Mouse (Mus musculus) forebrain, embryonic 16.5 days (tissue): ENCODE results near the gene Pcp4l1. TPM values are rescaled to one million over a fixed set of nuclear protein-coding genes. Genes with fewer than 3 reads are reported as not detected.

Experiments used
- ATAC-seq: fragments of 200-750 bp; cut with Nextera tagmentation; 2 replicates; pipeline ENCODE4 v1.8.0; 2017; ENCODE audit warnings: mild to moderate bottlenecking, moderate library complexity
- H3K27ac ChIP-seq: fragments of 300-500 bp; sonication (generic); 2 replicates; pipeline ENCODE4 v1.5.1; 2014; ENCODE audit warnings: low read length, control low read depth
- H3K27me3 ChIP-seq: fragments of 300-500 bp; sonication (generic); replicated peaks from 2 replicates; pipeline ENCODE4 v1.6.1; 2014; ENCODE audit warnings: low read length; ENCODE audit not compliant: control insufficient read depth, insufficient read depth
- H3K36me3 ChIP-seq: fragments of 300-500 bp; sonication (generic); 2 replicates; pipeline ENCODE4 v1.6.1; 2014; ENCODE audit not compliant: control insufficient read depth, insufficient read depth
- H3K4me1 ChIP-seq: fragments of 300-500 bp; sonication (generic); replicated peaks from 2 replicates; pipeline ENCODE4 v1.6.1; 2014; ENCODE audit warnings: low read length; ENCODE audit not compliant: control insufficient read depth, insufficient read depth
- H3K4me2 ChIP-seq: fragments of 300-500 bp; sonication (generic); 2 replicates; pipeline ENCODE4 v1.6.1; 2014; ENCODE audit warnings: mild to moderate bottlenecking, low read length, control low read depth
- H3K4me3 ChIP-seq: fragments of 300-500 bp; sonication (generic); replicated peaks from 2 replicates; pipeline ENCODE4 v1.5.1; 2014; ENCODE audit warnings: mild to moderate bottlenecking, low read length, control low read depth
- H3K9ac ChIP-seq: fragments of 300-500 bp; sonication (generic); replicated peaks from 2 replicates; pipeline ENCODE4 v1.6.1; 2014; ENCODE audit warnings: low read depth, low read length, control low read depth
- H3K9me3 ChIP-seq: fragments of 300-500 bp; sonication (generic); 2 replicates; pipeline ENCODE4 v1.6.1; 2016; ENCODE audit warnings: low read length; ENCODE audit not compliant: control insufficient read depth
- WGBS: fragments of 180-500 bp; shearing (Covaris S2); extraction: QIAGEN DNeasy Blood & Tissue Kit; methylation state at CpG from one replicate; pipeline ENCODE4 v1.1.7; 2014; 5-methylcytosine and 5-hydroxymethylcytosine counted together
- polyA plus RNA-seq: library from polyadenylated mRNA; unstranded; fragments of >200 nt; fragmentation: Nextera tagmentation; extraction: Ambion mirVana; gene quantifications from 2 replicates; pipeline ENCODE4 v1.2.1, GENCODE M21; 2015

Pcp4l1 gene
- polyA plus RNA-seq, 1 experiment from 2014 or later = 7.1 TPM

DNA sequence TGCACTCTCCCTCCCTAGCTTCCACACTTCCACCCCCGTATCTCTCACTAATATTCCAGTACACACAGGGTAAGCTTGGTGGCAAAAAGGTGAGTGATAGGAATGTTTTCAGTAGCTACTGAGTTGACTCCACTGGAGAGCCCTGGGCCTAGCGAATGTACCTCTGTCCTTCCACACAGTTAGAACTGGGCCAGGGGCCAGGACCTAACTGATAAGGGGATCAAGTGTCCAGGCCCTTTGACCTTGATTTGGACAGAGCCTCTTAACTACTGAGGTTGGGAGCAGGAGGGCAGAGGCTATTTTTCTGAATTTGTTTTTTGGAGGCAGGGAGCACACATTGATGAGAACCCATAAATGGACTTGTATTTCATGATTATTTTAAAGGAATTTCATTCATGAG, 27.7 kb upstream of the Pcp4l1 start:
- Histone ChIP-seq H3K4me2 (no peak overlapping the region), H3K36me3 (no peaks in the 10 kb centered on the region), H3K27ac (no peak overlapping the region), H3K4me3 (no peak overlapping the region), H3K4me1 (peaks cover 13% of the 10 kb centered on the region), H3K27me3 (no peaks in the 10 kb centered on the region), H3K9me3 (no peaks in the 10 kb centered on the region), H3K9ac (no peak overlapping the region)
- 92% methylated on average over 2 of the region's 2 CpGs for WGBS
- no peak for ATAC-seq

DNA sequence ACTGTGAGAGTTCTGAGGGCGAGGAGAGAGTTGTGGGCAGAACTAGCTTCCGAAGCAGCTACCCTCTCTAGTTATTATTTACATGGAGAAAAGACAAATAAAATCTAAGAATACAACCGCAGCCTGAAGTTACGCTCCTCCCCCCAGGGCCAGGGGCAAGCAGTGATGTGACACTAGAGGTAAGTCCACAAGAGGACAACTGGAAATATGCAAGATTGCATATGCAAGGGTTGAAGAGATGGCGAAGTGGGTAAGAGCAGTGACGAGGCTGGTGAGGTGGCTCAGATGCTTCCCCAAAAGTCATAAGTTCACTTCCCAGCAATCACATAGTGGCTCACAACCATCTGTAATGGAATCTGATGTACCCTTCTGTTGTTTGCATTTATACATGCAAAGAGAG, 27.1 kb upstream of the Pcp4l1 start:
- WGBS = 84% methylated on average over 6 of the region's 6 CpGs
- H3K4me2 ChIP-seq = peak overlapping the region; percentile 37
- H3K4me1 ChIP-seq = peaks cover 13% of the 10 kb centered on the region
- no peaks in the 10 kb centered on the region for H3K27me3 ChIP-seq
- H3K9me3 ChIP-seq = no peaks in the 10 kb centered on the region
- peak overlapping the region; percentile 54; the same call in 1 of the 2 replicates for H3K4me3 ChIP-seq
- no peak for ATAC-seq
- H3K9ac ChIP-seq = no peak overlapping the region
- H3K27ac ChIP-seq = peak overlapping the region; percentile 5; the same call in 1 of the 2 replicates
- peaks cover 2% of the 10 kb centered on the region; the same call in 1 of the 2 replicates for H3K36me3 ChIP-seq

DNA sequence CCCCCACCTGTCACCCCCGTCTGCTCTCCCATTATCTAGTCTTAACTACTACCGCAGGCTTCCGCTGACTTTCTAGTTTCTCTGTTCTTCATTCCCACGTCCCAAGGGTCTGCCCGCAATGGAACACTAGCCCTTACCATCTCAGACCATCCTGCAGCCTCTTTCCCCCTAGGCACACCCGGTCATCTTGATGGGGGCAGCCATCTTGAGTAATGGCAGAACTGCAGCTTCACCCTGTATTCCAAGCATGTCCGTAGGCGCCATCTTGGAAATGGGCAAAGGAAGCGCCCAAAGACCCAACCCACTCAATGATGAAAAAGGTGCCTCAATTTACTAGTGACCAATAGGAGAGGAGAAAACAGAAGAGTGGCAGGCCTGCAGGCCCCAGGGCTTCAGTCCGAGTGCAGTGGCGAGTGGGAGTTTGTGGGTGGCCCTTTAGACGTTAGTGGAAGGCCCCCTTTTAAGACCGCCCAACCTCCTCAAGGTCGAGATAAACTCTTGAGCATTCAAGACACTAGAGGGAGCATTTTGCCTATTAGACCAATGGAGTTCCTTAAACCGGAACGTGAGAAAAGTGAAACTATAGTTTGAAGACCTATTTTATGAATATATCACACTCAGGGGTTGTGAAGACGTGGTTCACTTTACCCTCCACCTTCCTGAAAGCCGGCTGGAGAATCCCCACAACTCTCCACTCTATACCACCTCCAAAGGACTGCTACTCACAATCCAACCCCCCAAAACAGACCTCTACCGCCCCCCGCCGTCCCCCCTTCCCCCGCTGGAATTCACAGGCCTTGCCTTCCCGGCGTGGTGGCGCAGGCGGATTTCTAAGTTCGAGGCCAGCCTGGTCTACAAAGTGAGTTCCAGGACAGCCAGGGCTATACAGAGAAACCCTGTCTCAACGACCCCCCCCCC, 26.4 kb upstream of the Pcp4l1 start, which contains the start of gene Tomm40l:
Gene Tomm40l (minus strand): TSS at position 277 of the 918 bp plus-strand sequence.
- peak; percentile 96 for ATAC-seq
- Histone ChIP-seq H3K36me3 (peaks cover 3% of the 10 kb centered on the region; the same call in 1 of the 2 replicates), H3K9ac (peak within 1 kb of the TSS; percentile 55), H3K9me3 (no peaks in the 10 kb centered on the region), H3K4me2 (peak within 1 kb of the TSS; percentile 80), H3K4me1 (peaks cover 13% of the 10 kb centered on the region), H3K4me3 (peak within 1 kb of the TSS; percentile 54), H3K27me3 (no peaks in the 10 kb centered on the region), H3K27ac (peak within 1 kb of the TSS; percentile 5)
- WGBS = 1% methylated on average over 28 of the region's 28 CpGs

DNA sequence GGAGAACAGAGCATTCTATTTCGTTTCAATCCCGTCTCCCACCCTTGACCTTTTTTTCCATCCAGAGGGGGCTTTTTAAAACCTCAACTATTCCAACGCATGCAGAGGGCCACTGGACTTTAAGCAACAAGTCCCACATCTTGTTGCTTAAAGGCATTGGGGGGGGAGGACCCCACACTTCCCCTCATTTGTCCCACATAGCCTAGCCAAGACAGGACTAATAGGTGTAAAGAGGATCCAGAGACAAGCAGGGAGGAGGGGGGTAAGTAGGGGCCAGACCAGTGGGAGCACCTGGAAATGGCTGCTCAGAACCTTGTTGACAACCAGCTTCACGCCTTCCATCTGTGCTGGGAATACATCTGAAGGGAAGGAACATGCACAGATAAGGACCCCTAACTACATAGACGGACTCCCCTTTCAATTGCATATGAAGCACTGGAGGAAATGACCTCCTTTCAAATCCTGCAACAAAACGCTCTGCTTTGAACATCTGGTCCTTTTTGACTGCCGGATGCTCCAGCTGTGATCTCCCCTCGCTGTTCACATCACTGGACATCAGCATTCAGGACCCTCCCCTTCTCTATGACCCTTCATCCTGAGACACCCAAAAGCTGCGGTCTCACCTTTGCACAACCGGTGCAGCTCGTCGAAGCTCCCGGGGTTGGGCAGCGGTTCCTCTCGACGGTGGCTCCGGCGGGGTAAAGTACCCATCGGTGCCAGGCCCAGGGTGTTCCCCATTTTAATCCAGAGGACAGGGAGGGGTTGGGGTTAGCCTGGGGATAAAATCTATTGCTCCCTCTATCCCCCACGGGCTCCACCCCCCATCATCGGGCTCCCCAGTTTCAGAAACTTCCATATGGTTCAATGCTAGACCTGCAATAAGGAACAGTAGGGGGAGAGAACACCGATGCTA, 25.5 kb upstream of the Pcp4l1 start:
- peak; percentile 10 for ATAC-seq
- no peaks in the 10 kb centered on the region for H3K27me3 ChIP-seq
- H3K4me2 ChIP-seq = peak overlapping the region; percentile 80
- H3K4me3 ChIP-seq = peak overlapping the region; percentile 54
- WGBS = 6% methylated on average over 22 of the region's 22 CpGs
- peaks cover 3% of the 10 kb centered on the region; the same call in 1 of the 2 replicates for H3K36me3 ChIP-seq
- no peaks in the 10 kb centered on the region for H3K9me3 ChIP-seq
- peaks cover 13% of the 10 kb centered on the region for H3K4me1 ChIP-seq
- no peak overlapping the region for H3K27ac ChIP-seq
- peak overlapping the region; percentile 55 for H3K9ac ChIP-seq

DNA sequence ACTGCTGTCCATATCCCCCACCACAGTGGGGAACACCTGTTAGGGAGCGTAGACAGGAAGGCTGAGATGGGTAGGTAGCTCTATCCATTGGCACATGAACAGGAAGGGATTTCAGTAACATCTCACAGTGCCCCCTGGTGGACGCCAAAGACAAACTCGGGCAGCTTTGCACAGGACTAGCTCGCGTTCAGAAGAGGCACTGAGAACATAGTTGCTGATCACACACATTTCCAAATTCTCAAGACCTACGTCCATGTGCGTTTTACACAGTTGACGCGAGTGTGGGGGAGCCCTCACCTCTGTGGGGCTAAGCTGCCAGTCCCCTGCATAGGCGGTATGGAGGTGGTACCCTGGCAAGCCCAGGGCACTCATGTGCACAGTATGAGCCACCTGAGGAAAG, 24.8 kb upstream of the Pcp4l1 start:
- Histone ChIP-seq H3K4me2 (peak overlapping the region; percentile 80), H3K36me3 (peaks cover 3% of the 10 kb centered on the region; the same call in 1 of the 2 replicates), H3K9ac (no peak overlapping the region), H3K9me3 (no peaks in the 10 kb centered on the region), H3K4me1 (peaks cover 13% of the 10 kb centered on the region), H3K27me3 (no peaks in the 10 kb centered on the region), H3K4me3 (peak overlapping the region; percentile 2; the same call in 1 of the 2 replicates), H3K27ac (no peak overlapping the region)
- 5% methylated on average over 10 of the region's 10 CpGs for WGBS
- peak; percentile 24 for ATAC-seq

DNA sequence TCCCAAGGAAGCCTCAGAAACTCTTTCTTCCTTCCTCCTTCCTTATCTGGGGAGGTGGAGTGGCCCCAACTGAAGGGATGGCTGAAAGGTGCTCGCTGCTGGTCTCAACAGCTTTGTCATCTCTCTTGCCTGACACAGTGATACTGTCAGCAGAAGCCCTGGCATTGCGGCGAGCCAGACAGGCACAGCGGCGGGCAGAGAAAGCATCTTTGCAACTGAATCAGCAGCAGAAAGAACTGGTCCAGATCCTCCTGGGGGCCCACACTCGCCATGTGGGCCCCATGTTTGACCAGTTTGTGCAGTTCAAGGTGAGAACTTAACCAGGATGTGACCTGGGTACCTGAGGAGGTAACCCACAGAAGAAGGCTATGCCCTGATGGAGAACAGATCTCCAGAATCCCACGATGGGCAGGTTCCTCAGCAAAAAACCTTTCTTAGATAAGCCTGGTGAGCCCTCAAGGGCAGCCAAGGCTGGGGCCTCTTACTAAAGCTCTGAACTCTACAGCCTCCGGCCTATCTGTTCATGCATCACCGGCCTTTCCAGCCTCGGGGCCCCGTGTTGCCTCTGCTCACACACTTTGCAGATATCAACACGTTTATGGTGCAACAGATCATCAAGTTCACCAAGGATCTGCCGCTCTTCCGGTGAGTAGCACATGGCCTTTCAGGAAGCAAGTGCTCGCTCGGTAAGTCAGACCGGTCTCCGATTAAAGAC, 20.3 kb upstream of the Pcp4l1 start:
- H3K4me1 ChIP-seq = peaks cover 5% of the 10 kb centered on the region
- WGBS = 90% methylated on average over 18 of the region's 18 CpGs
- H3K4me2 ChIP-seq = no peak overlapping the region
- no peak for ATAC-seq
- no peak overlapping the region for H3K27ac ChIP-seq
- H3K9me3 ChIP-seq = no peaks in the 10 kb centered on the region
- H3K36me3 ChIP-seq = peaks cover 3% of the 10 kb centered on the region; the same call in 1 of the 2 replicates
- no peak overlapping the region for H3K4me3 ChIP-seq
- H3K27me3 ChIP-seq = no peaks in the 10 kb centered on the region
- H3K9ac ChIP-seq = no peak overlapping the region

DNA sequence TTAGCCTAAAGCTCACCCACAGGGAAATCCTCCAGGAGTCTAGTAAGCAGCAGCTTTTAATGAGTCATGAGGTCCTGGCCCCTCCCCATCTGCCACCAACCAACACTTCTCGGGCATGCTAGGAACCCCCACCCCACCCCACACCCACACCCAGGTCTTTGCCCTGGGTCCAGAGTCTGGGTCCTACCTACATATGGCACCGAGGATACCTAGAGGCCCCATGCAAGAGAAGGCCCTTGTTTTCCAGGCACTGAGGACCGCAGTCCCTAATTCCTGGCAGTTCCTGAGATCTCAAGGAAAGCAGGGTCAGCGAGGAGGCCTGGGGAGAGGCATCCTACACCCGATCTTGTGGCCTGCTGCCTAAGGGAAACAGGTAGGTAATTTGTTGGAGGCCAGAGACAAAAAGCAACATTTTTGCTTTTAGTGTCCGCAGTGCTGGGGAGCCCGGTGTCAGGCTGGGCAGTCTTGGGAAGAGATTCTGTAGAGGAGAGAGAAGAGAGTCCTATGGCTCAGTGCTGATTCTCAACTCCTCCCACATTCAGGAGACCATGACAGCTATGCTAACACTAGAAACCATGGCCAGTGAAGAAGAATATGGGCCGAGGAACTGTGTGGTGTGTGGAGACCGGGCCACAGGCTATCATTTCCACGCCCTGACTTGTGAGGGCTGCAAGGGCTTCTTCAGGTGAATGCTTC, 17.9 kb upstream of the Pcp4l1 start, which contains the start of gene Nr1i3:
Gene Nr1i3 (plus strand): TSS at position 170 of the 696 bp plus-strand sequence.
- Histone ChIP-seq H3K27me3 (no peaks in the 10 kb centered on the region), H3K4me2 (no peak within 1 kb of the TSS), H3K9me3 (no peaks in the 10 kb centered on the region), H3K4me1 (no peaks in the 10 kb centered on the region), H3K36me3 (peaks cover 3% of the 10 kb centered on the region; the same call in 1 of the 2 replicates), H3K4me3 (no peak within 1 kb of the TSS), H3K9ac (no peak within 1 kb of the TSS), H3K27ac (no peak within 1 kb of the TSS)
- 64% methylated on average over 10 of the region's 10 CpGs for WGBS
- no peak for ATAC-seq

DNA sequence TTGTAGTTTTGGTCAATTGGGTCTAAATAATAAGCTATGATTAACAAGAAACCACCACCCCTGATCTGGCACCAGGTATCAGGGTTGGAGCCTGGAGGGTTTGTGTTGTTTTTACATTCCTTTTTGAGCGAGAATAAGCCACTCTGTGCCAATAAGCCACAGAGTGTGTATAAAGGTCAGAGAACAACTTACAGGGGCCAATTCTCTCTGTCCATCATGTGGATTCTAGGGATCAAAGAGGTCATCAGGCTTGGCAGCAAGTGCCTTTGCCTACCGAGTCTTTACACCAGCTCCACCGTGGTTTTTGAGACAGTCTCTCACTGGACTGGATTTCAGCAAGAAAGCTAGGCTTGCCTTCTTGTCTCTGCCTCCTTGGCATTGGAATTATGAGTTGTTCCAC, 16.8 kb upstream of the Pcp4l1 start:
- Histone ChIP-seq H3K9ac (no peak overlapping the region), H3K27ac (no peak overlapping the region), H3K4me2 (no peak overlapping the region), H3K36me3 (no peaks in the 10 kb centered on the region), H3K4me3 (no peak overlapping the region), H3K27me3 (no peaks in the 10 kb centered on the region), H3K4me1 (no peaks in the 10 kb centered on the region), H3K9me3 (no peaks in the 10 kb centered on the region)
- WGBS = 55% methylated on average over 3 of the region's 3 CpGs
- no peak for ATAC-seq
